ENCODE assay signal across 8 mouse cellular contexts in genomic region chr12:26404781-26405702, GRCm38 (mm10). TPM values are rescaled to one million over a fixed set of nuclear protein-coding genes. Genes with fewer than 3 reads are reported as not detected.
DNase-seq lines count a peak whose midpoint lies in the region; ATAC-seq and TF ChIP-seq lines count a peak whose summit lies in the region.

No protein-coding gene starts in this region.

- H3K9ac ChIP-seq in forebrain, embryonic 15.5 days (replicated peaks), result no peak overlapping the region
- H3K9ac ChIP-seq in intestine, embryonic 15.5 days, result no peak overlapping the region

- H3K9me3 ChIP-seq in forebrain, embryonic 15.5 days, result no peaks in the 10 kb centered on the region
- no peaks in the 10 kb centered on the region for H3K9me3 ChIP-seq in intestine, embryonic 15.5 days

- H3K4me3 ChIP-seq in lung, adult 2 months (replicated peaks; ENCODE audit: extremely low read depth, low read depth, low read length), result no peak overlapping the region
- no peak overlapping the region for H3K4me3 ChIP-seq in forebrain, embryonic 15.5 days
- no peak overlapping the region for H3K4me3 ChIP-seq in intestine, embryonic 15.5 days (replicated peaks)

- TF ChIP-seq CTCF in lung, adult 2 months (IDR thresholded peaks at IDR 0.05; ENCODE audit: insufficient read depth, low read length), result no peak

- no peak overlapping the region for H3K4me2 ChIP-seq in forebrain, embryonic 15.5 days (replicated peaks)
- no peak overlapping the region for H3K4me2 ChIP-seq in intestine, embryonic 15.5 days (replicated peaks)

- WGBS in lung, adult 2 months, result 29% methylated on average over 11 of the region's 11 CpGs
- 83% methylated on average over 11 of the region's 11 CpGs for WGBS in forebrain, embryonic 15.5 days
- 67% methylated on average over 11 of the region's 11 CpGs for WGBS in intestine, embryonic 15.5 days

- no peak for TF ChIP-seq POLR2A in lung, adult 2 months (IDR thresholded peaks at IDR 0.05; ENCODE audit: borderline replicate concordance, extremely low read depth, low read depth, low read length)

- H3K4me1 ChIP-seq in lung, adult 2 months (ENCODE audit: control insufficient read depth, insufficient read depth, low read length), result peaks cover 43% of the 10 kb centered on the region
- H3K4me1 ChIP-seq in forebrain, embryonic 15.5 days, result peaks cover 47% of the 10 kb centered on the region
- peaks cover 21% of the 10 kb centered on the region for H3K4me1 ChIP-seq in intestine, embryonic 15.5 days (replicated peaks)

- H3K36me3 ChIP-seq in forebrain, embryonic 15.5 days, result peaks cover 3% of the 10 kb centered on the region; the same call in 1 of the 2 replicates
- H3K36me3 ChIP-seq in intestine, embryonic 15.5 days, result no peaks in the 10 kb centered on the region

- DNase-seq in lung, adult 18-20 months, result peak; percentile 73
- no peak for DNase-seq in lung, adult 2 months
- DNase-seq in brain, adult 2 months (ENCODE audit: low read depth, low spot score), result peak; percentile 85
- no peak for DNase-seq in natural killer cell, adult 2 months (ENCODE audit: low spot score in 2 of 2)
- DNase-seq in left cerebral cortex, postnatal 4 days, result no peak

- peak overlapping the region; percentile 32 for H3K27ac ChIP-seq in forebrain, embryonic 15.5 days (replicated peaks)
- H3K27ac ChIP-seq in intestine, embryonic 15.5 days, result no peak overlapping the region

- no peak for ATAC-seq in forebrain, embryonic 15.5 days (replicated peaks)
- peak; percentile 42 for ATAC-seq in intestine, embryonic 15.5 days
- ATAC-seq in megakaryocyte-erythroid progenitor cell, adult 5-6 weeks (replicated peaks; ENCODE audit: low FRiP score, low TSS enrichment, poor library complexity, severe bottlenecking), result peak; percentile 89

- H3K27me3 ChIP-seq in forebrain, embryonic 15.5 days, result no peaks in the 10 kb centered on the region
- no peaks in the 10 kb centered on the region for H3K27me3 ChIP-seq in intestine, embryonic 15.5 days (replicated peaks)

- intact Hi-C loops in left cerebral cortex, postnatal 4 days (cut with DNase I), result no loop called here

RNA-seq across cellular contexts. Expression of gene Rnf144a, which starts 10.0 kb away (rescaled TPM):
- polyA plus RNA-seq in lung, adult 2 months (2012; rRNA removed), result 76.2 and 128 TPM in 2 replicates
- polyA plus RNA-seq in forebrain, embryonic 15.5 days (2015; fragmentation: Nextera tagmentation; extraction: Ambion mirVana), result 39.6 and 40.2 TPM in 2 replicates
- polyA plus RNA-seq in intestine, embryonic 15.5 days (2015; fragmentation: Nextera tagmentation; extraction: Ambion mirVana), result 17.5 and 20.1 TPM in 2 replicates
- 12.5 and 13.4 TPM in 2 replicates for total RNA-seq in megakaryocyte-erythroid progenitor cell, adult 5-6 weeks (2014; fragmentation: Nextera tagmentation)
- 9.9 and 18.6 TPM in 2 replicates for total RNA-seq in megakaryocyte-erythroid progenitor cell, adult 5-6 weeks (2017)
- 10 to 100 TPM; 41.8 to 45.4 TPM for total RNA-seq in left cerebral cortex, postnatal 4 days (2021)

RNA-seq across cellular contexts. Expression of gene Rsad2, which starts 51.2 kb away (rescaled TPM):
- polyA plus RNA-seq in lung, adult 2 months (2012; rRNA removed), result 1.4 and 1.8 TPM in 2 replicates
- polyA plus RNA-seq in forebrain, embryonic 15.5 days (2015; fragmentation: Nextera tagmentation; extraction: Ambion mirVana), result 0.43 and 0.49 TPM in 2 replicates
- polyA plus RNA-seq in intestine, embryonic 15.5 days (2015; fragmentation: Nextera tagmentation; extraction: Ambion mirVana), result 1.1 and 1.2 TPM in 2 replicates
- 0.89 and 1.2 TPM in 2 replicates for total RNA-seq in megakaryocyte-erythroid progenitor cell, adult 5-6 weeks (2014; fragmentation: Nextera tagmentation)
- 1.2 and 3.4 TPM in 2 replicates for total RNA-seq in megakaryocyte-erythroid progenitor cell, adult 5-6 weeks (2017)
- total RNA-seq in left cerebral cortex, postnatal 4 days (2021), result under 1 TPM; 0.14 to 0.26 TPM

Comparison
In these comparisons a context has a peak if more than half of its experiments do, and no peak if none do; other contexts are left out.
1. DNase-seq: peak in lung, adult 18-20 months (2 of 2) and brain, adult 2 months (single experiment); none in lung, adult 2 months (single experiment), natural killer cell, adult 2 months (0 of 2) and left cerebral cortex, postnatal 4 days (single experiment).